Mouse (Mus musculus): Measurements from ENCODE around the gene Dennd1a.

Dennd1a gene

DNA sequence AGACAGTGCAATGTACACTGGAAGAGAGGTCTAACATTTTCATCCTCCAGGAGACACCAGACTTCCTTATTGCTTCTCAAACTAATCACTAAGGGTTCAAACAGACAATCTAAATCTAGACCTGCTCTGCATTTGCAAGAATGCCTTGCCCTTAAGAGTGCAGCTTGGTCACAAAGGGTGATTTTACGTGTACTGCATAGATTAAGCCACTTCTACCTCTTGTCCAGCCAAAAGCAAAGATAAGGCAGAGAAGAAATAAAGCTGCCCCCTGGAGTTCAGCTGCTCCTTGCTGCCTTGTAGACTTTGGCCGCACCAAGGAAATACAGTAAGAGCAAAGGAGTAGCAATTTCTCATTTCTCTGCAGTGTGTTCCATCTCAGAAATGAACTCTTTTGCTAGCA lies 172.2 kb downstream of the Dennd1a start:
- in situ Hi-C loops (cut with MboI, MseI): no loop called here

DNA sequence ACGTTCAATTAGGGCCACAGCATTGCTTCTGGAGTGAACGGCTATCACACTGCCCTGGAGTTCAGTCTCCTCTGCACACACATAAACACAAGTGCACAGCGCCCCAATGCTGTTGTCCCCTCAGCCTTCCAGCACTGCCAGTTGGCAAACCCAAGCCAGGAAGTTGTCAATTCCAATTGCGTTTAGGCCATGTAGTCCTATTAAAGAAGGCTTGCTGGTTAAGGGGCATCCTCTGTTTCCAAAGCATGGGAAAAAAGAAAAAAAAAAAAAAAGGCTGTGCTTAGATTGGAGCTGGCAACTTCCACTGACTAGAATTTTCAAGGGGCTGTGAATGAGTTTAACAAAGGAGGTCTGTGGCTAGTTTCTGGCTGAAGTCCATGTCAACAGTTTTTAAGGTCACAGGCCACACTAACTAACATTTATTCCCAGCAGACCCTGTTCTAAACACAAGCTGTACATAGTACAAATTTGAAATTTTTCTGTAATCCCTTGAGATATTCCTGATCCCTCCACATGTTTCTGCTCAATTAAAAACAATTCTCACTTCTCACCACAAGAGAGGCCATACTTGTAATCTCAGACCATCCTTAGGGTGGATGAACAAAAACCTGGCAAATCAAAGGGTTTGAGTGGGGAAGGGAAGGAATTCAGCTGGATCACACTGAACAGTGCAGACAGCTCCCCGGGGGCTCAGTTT lies 175.4 kb downstream of the Dennd1a start:
- in situ Hi-C loops (cut with MboI, MseI): no loop called here

DNA sequence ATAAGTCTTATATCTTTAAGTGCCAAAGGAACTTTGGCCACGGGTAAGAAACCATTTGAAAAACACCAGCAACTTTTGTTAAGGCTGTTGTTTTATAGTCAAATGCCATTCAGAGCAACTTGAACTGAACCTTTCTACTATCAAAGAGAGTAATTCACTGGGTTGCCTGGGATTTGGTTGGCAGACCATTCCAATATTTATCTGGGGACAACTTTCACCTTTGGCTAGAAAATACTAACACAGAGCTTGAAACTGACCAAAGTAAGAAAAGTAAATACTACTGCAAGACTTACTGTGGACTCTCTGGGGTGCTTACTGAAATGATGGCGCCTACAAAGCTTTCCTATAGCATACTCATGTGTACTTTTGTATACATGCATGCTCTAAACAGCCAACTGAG lies 178.6 kb downstream of the Dennd1a start:
- in situ Hi-C loops (cut with MboI, MseI): no loop called here

DNA sequence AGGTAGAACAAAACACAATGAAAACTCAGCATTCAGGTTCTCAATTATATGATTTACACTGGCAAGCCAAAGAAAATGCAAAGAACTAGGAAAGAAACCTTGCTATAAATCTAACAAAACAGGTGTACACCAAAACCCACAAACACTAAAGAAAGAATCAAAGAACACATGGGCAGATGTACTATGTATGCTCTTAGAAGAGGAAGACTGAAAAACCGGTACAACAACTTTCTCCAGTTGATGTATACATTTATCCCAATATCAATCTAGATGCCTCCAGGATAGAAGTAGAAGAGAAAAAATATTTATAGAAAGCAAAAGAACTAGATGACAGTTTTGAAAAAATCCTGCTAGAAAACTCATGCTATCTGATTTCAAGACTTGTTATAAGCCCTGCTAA lies 184.5 kb downstream of the Dennd1a start:
- in situ Hi-C loops (cut with MboI, MseI): no loop called here

DNA sequence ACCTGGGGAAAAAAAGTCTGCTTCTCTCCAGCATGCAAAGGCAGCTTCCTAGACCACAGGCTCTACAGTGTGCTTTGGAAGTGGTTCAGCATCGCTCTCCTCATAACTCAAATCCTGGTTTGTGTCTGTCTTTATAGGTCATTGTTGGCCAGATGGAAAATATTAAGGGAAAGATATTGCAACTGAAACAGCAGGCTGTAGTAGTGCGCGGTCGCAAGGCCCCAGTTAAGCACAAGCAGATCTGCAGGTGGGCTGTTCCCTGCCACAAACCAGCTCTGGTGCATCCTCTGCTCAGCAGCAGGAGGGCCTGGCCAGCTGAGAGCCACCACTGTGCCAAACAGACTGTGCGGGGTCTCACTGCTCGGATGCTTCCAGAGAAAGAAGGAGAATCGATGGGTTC lies 186.9 kb downstream of the Dennd1a start:
- in situ Hi-C loops (cut with MboI, MseI): no loop called here

DNA sequence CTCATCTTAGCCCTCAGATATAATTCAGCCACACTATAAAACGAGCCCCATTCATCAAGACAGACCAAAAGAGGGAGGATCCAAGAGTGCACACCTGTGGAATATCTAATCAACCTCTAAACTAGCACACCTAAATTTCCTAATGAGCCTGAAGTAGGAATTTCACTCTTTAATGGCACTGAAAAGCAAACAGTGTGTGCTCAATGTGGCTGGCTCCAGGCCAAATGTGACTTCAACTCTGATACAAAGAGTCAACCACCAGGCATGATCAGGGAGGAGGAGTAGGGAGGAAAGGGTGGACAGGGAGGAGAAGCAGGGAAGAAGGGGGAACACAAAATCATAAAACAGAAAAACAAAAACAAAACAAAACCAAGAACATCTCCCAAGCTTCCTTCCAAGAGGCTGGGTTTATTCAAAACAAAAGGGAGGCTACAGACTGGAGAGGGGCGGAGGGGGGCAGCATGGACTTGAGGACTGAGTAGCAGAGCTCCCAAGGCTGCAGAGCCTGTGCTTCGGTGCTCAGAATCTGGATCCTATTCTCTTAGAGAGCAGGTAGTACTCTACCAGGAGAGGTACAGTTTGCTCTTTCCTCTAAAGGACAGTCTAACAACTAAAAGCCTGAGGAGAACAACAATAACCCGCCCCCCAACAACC lies 187.9 kb downstream of the Dennd1a start:
- in situ Hi-C loops (cut with MboI, MseI): loop anchor here (5.0 kb wide), 1 partner anchor 52 kb away; no protein-coding TSS in a partner anchor

DNA sequence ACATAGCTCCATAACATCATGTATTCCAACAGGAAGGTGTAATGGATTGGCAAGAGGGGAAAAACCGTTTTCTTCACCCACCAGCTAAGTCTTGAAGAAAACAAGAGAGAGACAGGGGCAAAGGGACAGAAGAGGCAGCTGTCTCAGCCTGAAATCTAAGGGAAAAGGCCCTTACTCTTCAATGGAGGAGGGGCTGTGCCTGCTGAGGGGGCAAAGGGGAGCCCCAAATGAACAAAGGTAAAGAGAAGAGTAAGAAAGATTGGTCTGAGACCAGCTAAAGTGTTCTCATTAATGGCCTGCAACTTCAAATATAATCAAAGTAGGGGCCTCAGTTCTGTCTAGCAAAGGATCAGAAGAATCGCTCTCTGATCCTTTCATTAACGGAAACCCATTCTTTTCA lies 189.7 kb downstream of the Dennd1a start:
- in situ Hi-C loops (cut with MboI, MseI): loop anchor here (5.0 kb wide), 1 partner anchor 50 kb away; no protein-coding TSS in a partner anchor

DNA sequence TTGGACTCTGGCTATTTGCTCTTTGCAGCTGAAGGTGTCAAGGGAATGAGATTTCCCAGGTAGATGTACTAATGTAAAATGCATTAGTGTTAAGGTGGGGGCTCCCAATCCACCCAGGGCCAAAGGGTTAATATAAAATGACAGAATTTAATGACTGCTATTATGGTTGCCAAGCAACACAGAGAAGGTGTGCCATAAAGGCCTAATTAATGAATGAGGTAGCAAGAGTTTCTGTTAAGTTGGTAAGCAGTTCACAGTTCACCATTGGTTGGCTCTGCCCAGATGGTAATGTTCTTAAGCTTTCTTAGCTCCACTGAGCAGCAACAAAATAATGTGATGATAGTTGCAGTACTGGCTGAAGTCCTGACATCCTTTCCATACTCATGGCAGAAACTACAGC lies 190.9 kb downstream of the Dennd1a start:
- in situ Hi-C loops (cut with MboI, MseI): loop anchor here (5.0 kb wide), 1 partner anchor 49 kb away; no protein-coding TSS in a partner anchor

DNA sequence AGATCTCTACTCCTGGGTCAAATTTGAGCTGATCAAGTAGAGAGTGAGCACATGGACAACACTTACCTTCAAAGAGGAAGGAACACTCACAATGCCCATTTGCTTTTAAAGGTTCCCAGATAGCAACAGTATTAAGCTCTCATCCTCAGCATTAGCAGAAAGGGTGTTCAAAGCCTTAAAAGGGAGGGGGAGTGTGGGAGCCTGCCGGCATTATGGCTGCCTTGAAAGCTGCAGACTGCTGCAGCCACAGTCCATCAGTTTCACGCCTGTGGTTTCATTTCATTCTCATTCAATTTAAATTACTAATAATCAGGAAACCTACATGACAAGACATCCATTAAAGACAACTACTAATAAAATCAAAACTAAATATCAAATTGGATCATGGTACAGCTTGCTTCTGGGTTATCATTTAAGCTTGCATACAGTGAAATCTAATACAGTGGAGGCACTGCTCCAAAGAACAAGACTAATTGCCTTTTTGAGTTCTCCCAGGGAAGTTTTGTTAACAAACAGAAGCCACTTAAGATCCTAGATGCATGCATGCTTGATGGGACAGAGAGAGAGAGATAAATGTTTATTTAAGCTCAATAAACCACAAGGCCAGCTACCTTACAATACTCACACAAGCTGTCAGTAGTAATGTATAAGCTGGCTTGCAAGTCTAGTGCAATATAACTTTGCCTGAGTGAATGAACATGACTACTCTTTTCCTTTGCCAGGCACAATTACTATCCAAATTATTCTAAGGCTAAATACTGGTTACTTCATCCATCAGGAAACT lies 192.6 kb downstream of the Dennd1a start:
- in situ Hi-C loops (cut with MboI, MseI): loop anchor here (5.0 kb wide), 1 partner anchor 47 kb away; no protein-coding TSS in a partner anchor

DNA sequence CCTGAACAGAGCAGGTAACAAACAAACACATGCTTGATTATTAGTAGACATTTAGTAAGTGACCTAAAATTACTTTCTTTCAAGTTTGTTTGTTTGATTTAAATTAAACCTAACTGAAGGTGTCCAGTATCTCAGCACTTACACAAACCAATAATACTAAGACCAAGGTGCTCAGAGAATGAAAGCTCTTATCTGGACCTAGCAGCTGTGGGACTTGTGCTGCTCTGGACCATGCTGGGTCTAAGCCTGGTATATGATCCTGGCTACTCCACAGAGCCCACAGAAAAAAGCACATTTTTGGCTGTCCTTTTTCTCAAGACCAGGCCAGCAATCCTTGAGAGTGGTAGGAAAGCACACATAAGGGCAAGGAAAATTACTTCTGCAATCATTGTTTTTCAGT lies 193.2 kb downstream of the Dennd1a start:
- in situ Hi-C loops (cut with MboI, MseI): no loop called here

DNA sequence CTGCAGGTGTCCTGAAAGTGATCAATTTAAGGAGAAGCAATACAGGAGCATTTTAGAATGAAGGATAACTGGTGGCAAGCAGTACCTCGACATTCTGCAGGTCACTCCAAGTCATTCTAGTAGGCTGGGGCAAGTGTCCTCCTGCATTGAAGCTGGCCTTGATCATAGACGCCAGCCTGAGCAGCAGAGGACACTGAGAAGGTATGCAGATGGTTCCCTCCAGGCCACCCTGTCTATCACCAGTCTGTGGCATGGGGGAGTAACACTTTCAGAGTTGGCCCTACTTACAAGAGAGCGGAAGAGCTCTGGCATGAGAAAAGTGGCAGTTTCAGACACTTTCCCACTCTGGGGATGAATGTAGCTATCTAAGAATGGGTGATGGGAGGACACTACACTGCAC lies 193.9 kb downstream of the Dennd1a start:
- in situ Hi-C loops (cut with MboI, MseI): no loop called here

DNA sequence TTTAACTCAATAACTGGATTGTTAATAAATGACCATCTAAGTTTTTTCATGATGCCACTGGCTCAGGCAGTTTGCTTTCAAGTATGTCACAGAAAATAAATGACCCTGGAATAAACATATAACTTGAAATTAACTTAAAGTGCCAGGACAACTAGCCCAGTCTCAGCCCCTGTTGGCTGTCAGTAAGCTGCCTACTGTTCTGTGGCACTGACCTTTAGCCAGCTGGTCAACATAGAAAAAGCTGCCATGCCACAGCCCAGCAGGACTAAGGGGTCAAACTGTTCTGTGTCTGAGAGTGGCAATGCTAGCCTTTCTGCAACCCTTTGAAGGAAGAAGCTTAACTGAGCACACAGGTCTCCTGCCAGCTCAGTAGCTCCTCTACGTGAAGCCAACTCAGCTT lies 198.8 kb downstream of the Dennd1a start:
- in situ Hi-C loops (cut with MboI, MseI): no loop called here

DNA sequence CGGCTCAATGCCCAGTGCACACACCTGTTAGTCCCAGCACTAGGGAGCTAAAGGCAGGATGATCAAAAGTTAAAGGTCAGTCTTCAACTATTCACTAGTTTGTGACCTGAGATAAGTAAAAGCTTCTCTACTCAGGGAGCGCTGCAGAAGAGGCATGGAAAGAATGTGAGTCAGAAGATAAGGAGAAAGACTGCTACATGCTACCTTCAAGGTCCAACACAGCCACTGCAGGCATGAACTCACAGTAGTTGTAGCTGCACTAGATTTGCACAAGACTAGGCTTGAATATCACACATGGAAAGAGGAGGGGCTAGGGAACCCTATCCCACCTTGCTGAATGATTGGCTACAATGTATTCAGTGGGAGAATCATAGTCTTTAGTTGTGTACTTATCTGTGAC lies 202.1 kb downstream of the Dennd1a start:
- in situ Hi-C loops (cut with MboI, MseI): no loop called here

DNA sequence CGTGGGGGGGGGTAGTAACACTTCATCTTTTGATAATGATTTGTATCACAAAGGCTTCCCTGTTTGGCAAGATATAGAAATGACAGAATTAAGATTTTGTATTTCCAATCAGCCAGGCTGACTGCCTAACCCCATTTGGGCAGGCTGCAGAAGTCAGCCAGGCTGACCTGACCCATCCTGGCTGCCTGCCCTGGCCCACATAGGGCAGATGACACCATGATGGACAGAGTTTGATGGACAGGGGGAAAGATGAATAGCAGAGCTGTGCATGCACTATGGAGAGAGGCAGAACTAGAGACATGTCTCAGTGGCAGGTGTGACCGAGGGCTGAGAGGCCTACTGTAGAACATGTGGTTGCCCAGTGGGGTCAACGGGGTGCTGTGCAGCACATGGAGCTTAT lies 203.9 kb downstream of the Dennd1a start:
- in situ Hi-C loops (cut with MboI, MseI): no loop called here

DNA sequence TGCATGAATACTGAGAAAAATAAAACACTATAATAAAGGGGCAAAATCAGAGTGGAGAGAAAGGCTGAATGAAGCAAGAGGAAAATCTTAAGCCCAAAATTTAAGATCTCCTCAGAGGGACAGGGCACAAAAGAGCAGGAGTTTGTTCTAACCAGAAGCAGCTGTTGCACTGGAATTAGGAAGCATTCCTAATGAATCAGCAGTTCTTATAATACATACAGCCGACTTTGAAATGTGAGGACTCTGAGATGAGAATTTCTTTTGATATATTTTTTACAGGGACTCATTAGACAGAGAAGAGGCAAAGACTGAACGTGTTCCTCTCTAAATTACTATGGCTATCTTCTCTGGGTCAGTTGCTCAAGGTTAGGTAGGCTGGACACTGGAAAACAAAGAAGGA lies 212.7 kb downstream of the Dennd1a start:
- in situ Hi-C loops (cut with MboI, MseI): no loop called here

DNA sequence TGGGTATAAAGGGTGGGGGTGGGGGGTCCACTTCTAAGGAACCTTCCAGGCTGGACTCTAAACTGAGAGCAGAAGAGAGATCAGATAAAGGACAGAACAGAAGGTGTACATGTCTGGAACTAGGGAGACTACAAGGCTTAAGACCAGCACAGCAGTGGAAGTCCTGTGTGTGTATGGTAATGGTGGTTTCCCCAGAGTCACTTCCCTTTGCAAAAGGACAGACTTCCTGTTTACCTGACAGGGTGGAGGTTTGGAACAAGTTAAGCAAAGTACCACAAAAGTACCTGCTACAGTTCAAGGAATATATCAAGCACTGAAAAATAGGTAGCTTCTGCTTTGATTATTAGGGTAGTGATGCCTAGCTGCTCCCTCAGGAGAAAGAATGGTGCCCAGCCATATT lies 215.1 kb downstream of the Dennd1a start:
- in situ Hi-C loops (cut with MboI, MseI): no loop called here

DNA sequence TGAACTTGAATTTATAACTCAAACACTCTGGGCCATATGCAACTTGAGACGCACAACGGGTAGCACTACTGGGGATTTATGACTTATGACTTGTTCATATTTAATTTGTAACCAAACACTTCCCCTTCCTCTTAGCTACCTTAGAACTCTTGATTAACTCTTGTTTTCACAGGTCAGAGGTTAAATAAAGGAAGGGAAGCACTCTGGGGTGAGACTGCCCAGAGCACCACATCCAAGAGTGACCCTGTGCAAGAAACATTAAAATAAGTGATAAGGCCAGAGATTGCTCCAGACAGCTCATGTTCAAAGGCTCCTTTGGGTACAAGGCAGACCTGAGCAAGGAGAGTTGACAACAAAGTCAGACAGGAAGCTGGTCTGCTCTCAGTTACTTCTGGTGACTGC lies 219.0 kb downstream of the Dennd1a start:
- in situ Hi-C loops (cut with MboI, MseI): no loop called here

DNA sequence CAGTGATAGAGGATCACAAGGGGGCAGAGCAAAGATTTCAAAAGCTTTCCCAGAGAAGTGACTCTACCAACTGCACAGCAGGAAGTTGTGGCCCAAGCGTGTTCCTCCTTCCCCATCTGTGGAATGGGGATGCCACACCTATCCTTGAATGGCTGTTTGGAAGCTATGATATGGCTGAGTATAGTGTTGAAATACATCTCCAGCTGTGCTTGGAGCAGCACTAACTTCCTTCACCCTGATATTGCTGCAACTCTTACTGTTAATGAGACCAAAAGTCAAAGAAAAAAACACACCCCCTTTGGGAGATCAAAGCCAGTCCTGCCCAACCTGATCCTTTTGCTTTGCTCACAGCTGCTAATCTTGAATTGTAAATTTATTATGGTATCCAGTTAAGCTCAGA lies 221.3 kb downstream of the Dennd1a start:
- in situ Hi-C loops (cut with MboI, MseI): no loop called here

DNA sequence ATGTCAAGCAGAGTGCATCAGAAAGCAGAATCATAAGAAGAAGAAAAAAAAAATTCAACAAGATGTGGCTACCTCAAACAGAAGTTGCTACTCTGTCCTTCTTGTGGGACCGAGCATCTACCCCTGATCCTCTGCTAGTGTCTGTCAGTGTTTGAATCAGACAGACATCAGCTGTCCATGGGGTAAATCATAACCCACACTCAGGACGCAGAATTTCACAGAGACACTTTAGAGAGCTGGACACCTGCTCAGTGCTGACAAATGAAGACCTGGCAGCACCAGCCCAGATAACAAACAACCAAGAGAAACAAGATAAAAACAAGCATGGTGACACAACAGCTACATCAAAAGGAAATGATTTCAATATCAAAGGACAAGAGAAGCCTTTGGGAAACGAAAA lies 222.9 kb downstream of the Dennd1a start:
- in situ Hi-C loops (cut with MboI, MseI): no loop called here

DNA sequence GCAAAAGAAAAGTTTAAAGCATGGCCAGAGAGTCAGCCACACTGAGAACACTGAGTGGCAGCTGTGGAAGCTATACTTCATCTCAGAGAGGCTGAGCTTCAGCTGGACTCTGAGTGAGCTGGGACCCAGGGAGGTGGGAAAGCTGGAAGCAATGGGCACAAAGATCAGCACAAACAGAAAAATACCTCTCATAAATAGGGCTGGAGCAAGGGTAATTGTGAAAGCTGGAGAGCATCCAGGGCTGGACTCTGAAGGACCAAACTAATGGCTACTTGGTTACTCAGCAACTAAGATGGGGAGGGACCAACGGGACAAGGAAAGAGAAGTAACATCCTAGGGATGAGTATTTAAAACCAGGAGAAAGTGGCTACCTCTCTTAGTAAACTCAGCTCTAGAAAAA lies 225.0 kb downstream of the Dennd1a start:
- in situ Hi-C loops (cut with MboI, MseI): no loop called here

DNA sequence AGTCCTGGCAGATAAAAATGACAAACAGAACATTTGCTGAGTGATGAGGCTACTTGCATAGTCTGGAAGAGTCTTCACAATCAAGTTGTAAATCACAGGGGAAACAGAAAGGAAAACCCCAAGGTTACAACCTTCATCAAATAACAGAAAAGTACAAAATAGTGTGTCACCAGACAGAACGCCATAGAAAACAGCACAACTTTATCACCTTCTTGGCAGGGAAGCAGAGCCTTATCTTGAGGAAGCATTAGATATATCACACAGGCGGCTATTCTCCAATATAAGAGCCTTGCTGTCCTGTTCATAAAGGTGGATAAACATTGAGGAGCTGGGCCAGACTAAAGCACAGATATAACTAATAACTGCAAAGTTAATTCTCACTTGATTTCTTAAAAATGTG lies 225.7 kb downstream of the Dennd1a start:
- in situ Hi-C loops (cut with MboI, MseI): no loop called here

DNA sequence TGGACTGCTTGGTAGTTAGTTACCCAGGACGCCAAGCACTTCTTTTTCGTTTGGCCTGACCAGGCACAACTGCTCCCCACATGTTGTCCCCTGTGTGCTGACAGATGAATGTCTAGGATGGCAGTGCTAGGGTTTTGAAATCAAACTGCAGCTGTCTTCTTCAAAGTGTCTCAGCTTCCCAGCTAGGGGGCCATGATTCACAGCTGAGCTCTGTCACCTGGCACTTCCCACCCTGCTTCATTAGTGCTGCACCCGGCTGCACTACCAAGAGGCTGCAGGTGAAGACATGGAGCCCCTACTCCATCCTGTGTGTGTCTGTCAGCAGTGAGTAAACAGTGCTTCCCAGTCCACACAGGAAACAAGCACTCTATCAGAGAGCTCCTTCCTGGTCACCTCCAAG lies 234.8 kb downstream of the Dennd1a start:
- in situ Hi-C loops (cut with MboI, MseI): no loop called here
